Mouse (Mus musculus): ENCODE results near the gene Neu1. TPM values are rescaled to one million over a fixed set of nuclear protein-coding genes. Genes with fewer than 3 reads are reported as not detected.
"Not testable (repeated sequence)": the region's sequence is repeated elsewhere in the genome, so short reads cannot be mapped to it uniquely, and the experiment has no call there.

Neu1 gene
- polyA plus RNA-seq, 1 experiment from 2014 or later, result 16.1 TPM

DNA sequence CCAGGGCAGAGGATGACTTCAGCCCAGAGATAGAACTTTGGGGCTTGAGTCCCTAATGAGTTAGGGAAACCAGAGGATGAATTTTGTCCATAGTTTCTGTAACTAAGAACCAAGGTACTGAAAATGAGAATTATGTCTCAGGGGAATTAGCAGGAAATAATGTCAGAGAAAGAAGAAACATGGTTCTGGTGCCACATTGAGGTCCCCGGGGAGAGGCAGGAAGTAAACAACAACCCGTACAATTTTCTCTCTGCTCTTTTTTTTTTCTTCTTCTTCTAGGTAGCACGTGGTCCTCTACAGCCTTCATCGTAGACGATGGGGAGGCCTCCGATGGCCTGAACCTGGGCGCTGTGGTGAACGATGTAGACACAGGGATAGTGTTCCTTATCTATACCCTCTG lies 1.2 kb downstream of the Neu1 start:
- H3K4me3 ChIP-seq, result peak overlapping the region; percentile 84
- no peak for ATAC-seq (replicated peaks; ENCODE audit: insufficient number of reproducible peaks, insufficient read depth, low FRiP score, low read depth)
- no peaks in the 10 kb centered on the region for H3K9me3 ChIP-seq (replicated peaks)
- peak overlapping the region; percentile 69 for H3K9ac ChIP-seq
- H3K36me3 ChIP-seq, result peaks cover 9% of the 10 kb centered on the region; the same call in 1 of the 2 replicates
- no peaks in the 10 kb centered on the region for H3K27me3 ChIP-seq
- peak overlapping the region; percentile 97 for H3K4me2 ChIP-seq
- 88% methylated on average over 8 of the region's 8 CpGs for WGBS
- no peak overlapping the region for H3K27ac ChIP-seq
- peaks cover 15% of the 10 kb centered on the region for H3K4me1 ChIP-seq (replicated peaks)

DNA sequence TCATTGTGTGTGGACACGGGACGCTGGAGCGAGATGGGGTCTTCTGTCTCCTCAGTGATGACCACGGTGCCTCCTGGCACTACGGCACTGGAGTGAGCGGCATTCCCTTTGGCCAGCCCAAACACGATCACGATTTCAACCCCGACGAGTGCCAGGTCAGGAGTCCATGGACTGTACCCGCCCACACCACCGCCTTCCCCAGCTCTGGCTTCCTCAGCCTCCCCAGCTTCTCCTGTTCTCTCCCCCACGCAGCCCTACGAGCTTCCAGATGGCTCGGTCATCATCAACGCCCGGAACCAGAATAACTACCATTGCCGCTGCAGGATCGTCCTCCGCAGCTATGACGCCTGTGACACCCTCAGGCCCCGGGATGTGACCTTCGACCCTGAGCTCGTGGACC lies 3.0 kb downstream of the Neu1 start:
- H3K4me2 ChIP-seq, result peak overlapping the region; percentile 34
- H3K9ac ChIP-seq, result no peak overlapping the region
- WGBS, result 70% methylated on average over 24 of the region's 24 CpGs
- H3K27me3 ChIP-seq, result no peaks in the 10 kb centered on the region
- peaks cover 11% of the 10 kb centered on the region; the same call in 1 of the 2 replicates for H3K36me3 ChIP-seq
- H3K4me3 ChIP-seq, result no peak overlapping the region
- no peaks in the 10 kb centered on the region for H3K9me3 ChIP-seq (replicated peaks)
- H3K4me1 ChIP-seq (replicated peaks), result peaks cover 15% of the 10 kb centered on the region
- ATAC-seq (replicated peaks; ENCODE audit: insufficient number of reproducible peaks, insufficient read depth, low FRiP score, low read depth), result no peak
- H3K27ac ChIP-seq, result 0 out of 2 replicates have a peak overlapping the region, but pooled peaks have one; percentile 28

DNA sequence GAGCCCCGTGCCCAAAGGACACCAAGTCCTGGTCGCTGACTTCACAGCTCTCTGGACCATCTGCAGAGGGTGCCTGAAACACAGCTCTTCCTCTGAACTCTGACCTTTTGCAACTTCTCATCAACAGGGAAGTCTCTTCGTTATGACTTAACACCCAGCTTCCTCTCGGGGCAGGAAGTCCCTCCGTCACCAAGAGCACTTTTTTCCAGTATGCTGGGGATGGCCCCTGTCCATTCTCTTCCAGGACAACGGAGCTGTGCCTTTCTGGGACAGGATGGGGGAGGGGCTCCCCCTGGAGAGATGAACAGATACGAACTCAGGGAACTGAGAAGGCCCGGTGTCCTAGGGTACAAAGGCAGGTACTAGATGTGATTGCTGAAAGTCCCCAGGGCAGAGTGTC lies 3.8 kb downstream of the Neu1 start:
- Histone ChIP-seq H3K27me3 (no peaks in the 10 kb centered on the region), H3K9ac (no peak overlapping the region), H3K36me3 (peaks cover 11% of the 10 kb centered on the region; the same call in 1 of the 2 replicates), H3K27ac (0 out of 2 replicates have a peak overlapping the region, but pooled peaks have one; percentile 28), H3K4me2 (peak overlapping the region; percentile 34; the same call in 1 of the 2 replicates), H3K4me1 (replicated peaks) (peaks cover 15% of the 10 kb centered on the region), H3K4me3 (no peak overlapping the region), H3K9me3 (replicated peaks) (no peaks in the 10 kb centered on the region)
- no peak for ATAC-seq (replicated peaks; ENCODE audit: insufficient number of reproducible peaks, insufficient read depth, low FRiP score, low read depth)
- 47% methylated on average over 8 of the region's 8 CpGs for WGBS

DNA sequence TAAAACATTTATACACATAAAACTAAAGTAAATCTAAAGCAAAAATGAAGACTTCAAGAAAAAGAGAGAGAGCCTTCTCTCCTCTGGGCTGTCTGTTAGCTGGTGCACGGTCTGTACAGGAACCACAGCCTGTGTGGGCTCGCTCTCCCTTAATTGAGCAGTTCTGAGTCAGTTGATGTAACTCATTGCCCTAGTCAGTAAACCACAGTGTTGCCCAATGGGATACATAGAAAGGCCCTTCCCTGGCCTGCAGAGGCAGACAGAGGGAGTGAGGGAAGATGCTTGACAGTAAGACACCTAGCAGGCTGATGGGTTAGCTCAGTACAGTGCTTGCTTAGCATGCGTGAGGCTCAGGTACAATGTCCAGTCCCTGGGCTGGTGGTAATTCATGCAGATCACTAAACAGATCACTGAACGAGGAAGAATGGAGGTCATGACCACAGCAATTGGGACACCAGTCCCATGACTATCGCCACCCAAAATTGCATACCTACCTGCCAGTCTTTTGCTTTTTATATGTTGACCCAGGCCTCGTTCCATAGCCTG lies 7.0 kb downstream of the Neu1 start:
- no peak overlapping the region for H3K4me3 ChIP-seq
- H3K4me2 ChIP-seq, result no peak overlapping the region
- peaks cover 7% of the 10 kb centered on the region for H3K4me1 ChIP-seq (replicated peaks)
- peaks cover 11% of the 10 kb centered on the region; the same call in 1 of the 2 replicates for H3K36me3 ChIP-seq
- no peaks in the 10 kb centered on the region for H3K9me3 ChIP-seq (replicated peaks)
- no peak for ATAC-seq (replicated peaks; ENCODE audit: insufficient number of reproducible peaks, insufficient read depth, low FRiP score, low read depth)
- H3K27ac ChIP-seq, result no peak overlapping the region
- no peaks in the 10 kb centered on the region for H3K27me3 ChIP-seq
- no peak overlapping the region for H3K9ac ChIP-seq
- 81% methylated on average over 6 of the region's 6 CpGs for WGBS

DNA sequence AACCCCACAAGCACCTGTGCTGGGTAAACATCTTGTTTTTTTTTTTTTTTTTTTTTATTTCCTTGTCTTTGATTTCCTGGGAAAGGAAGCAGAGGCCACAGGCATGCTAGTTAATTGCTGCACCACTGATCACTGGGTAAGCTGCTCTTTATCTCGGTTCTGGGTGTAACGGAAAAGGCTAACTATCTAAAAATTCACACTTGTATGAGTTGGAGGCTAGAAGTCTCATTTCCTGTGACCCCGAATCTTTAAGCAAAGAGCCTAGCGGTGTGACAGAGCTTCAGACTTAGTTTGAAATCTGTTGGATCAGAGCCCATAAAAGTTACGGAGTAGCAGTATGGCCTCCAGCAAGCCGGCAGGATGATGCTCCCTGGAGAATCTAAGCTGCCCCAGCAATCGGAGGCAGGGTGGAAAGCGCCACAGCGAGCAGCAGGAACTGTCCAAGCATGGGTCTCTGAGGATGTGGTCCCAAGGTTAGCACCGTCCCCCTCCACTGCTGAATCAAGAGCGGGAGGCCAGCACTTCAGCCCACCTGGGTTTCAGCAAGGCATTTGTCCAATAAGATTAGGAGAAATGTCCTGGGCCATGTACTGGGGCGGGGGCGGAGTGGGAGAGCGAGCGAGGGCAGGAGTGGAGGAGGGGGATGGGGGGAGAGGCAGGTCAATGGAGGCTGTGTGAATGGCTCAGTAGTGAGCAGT lies 10.4 kb downstream of the Neu1 start:
- peak; percentile 31; the same call in 1 of the 2 replicates for ATAC-seq (replicated peaks; ENCODE audit: insufficient number of reproducible peaks, insufficient read depth, low FRiP score, low read depth)

DNA sequence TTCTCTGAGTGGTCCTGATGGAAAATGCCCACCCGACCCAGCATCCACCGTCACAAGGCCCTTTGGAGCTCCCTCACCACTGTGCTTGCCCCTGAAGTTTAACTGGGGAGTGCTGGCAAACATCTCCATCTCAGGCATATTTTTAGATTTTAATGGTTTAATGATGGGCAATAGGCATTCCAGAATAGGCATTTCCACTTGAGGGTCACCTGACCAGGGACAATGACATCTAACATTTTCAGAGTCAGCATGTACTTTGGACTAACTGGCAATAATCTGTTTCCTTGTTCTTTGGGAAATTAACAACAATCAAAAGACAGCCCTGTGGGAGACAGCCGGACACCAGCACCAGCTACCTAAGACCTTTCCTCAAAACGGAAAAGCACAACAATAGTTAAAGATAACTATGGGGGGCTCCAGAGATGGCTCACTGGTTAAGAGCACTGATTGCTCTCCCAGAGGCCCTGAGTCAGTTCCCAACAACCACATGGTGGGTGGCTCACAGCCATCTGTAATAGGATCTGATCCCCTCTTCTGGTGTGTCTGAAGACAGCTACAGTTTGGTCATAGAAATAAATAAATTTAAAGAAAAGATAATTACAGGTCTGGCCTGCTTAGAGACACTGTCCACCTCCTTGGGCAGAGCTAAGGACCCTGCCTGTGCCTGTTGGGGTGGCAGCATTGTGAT lies 12.2 kb downstream of the Neu1 start:
- H3K9ac ChIP-seq, result no peak overlapping the region
- 77% methylated on average over 4 of the region's 4 CpGs for WGBS
- no peak overlapping the region for H3K27ac ChIP-seq
- H3K9me3 ChIP-seq (replicated peaks), result no peaks in the 10 kb centered on the region
- peaks cover 11% of the 10 kb centered on the region for H3K4me1 ChIP-seq (replicated peaks)
- H3K27me3 ChIP-seq, result no peaks in the 10 kb centered on the region
- ATAC-seq (replicated peaks; ENCODE audit: insufficient number of reproducible peaks, insufficient read depth, low FRiP score, low read depth), result no peak
- no peak overlapping the region for H3K4me3 ChIP-seq
- H3K36me3 ChIP-seq, result no peaks in the 10 kb centered on the region
- H3K4me2 ChIP-seq, result no peak overlapping the region

More for the DNA sequence above, 10.4 kb downstream of the Neu1 start:
- H3K4me3 ChIP-seq, result peak overlapping the region; percentile 40
- H3K36me3 ChIP-seq, result 0 out of 2 replicates have a peak, but pooled peaks cover 2% of the 10 kb centered on the region
- peaks cover 11% of the 10 kb centered on the region for H3K4me1 ChIP-seq (replicated peaks)
- H3K9ac ChIP-seq, result peak overlapping the region; percentile 25
- H3K9me3 ChIP-seq (replicated peaks), result no peaks in the 10 kb centered on the region
- 5% methylated on average over 15 of the region's 15 CpGs for WGBS
- peak overlapping the region; percentile 50 for H3K27ac ChIP-seq
- H3K27me3 ChIP-seq, result no peaks in the 10 kb centered on the region
- peak overlapping the region; percentile 64 for H3K4me2 ChIP-seq

DNA sequence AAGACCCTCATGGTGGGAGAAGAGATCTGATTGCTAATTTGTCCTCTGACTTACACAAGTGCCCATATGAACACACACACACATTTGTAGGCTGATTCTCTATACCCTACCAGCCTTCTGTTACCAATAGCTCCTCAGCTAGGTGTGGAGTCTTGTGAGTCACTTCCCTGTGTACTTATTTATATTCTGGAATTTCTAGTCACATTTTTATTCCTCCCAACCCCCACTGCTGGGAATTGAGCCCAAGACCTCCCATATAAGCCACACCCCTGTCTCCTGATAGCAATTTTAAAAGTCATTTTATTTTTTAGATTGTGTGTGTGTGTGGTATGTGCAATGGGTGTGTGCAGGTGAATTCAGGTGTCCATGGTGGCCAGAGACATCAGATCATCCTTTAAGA lies 13.3 kb downstream of the Neu1 start:
- no peak overlapping the region for H3K27ac ChIP-seq
- no peak for ATAC-seq (replicated peaks; ENCODE audit: insufficient number of reproducible peaks, insufficient read depth, low FRiP score, low read depth)
- H3K9me3 ChIP-seq (replicated peaks), result no peaks in the 10 kb centered on the region
- H3K36me3 ChIP-seq, result 0 out of 2 replicates have a peak, but pooled peaks cover under 1% of the 10 kb centered on the region
- no peak overlapping the region; the same call in 1 of the 2 replicates for H3K9ac ChIP-seq
- no peak overlapping the region for H3K4me3 ChIP-seq
- H3K27me3 ChIP-seq, result no peaks in the 10 kb centered on the region
- no peak overlapping the region for H3K4me2 ChIP-seq
- H3K4me1 ChIP-seq (replicated peaks), result peaks cover 11% of the 10 kb centered on the region

DNA sequence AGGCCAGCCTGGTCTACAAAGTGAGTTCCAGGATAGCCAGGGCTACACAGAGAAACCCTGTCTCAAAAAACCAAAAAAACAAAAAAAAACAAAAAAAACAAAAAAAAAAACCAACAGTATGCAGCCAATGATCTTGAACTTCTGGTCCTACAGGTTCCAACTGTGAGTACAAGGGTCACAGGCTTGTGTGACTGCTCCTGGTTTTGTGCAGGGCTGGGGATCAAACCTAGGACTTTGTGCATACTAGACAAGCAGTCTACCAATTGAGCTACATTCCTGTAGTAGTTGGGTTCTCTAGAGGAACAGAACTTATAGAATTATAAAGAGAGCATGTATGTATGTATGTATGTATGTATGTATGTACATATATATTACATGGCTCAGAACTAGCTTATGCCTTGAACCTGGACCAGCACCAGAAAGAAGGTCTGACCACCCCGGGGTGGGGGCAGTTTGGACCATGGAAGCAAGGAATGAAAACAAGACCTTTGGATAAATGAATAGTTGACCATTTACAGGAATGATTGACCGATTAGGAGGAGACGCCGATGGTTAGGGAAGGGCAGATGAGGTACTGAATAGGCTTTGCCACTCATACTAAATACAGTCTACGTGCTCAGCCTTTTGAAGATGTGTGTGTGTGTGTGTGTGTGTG lies 15.6 kb downstream of the Neu1 start:
- no peak for ATAC-seq (replicated peaks; ENCODE audit: insufficient number of reproducible peaks, insufficient read depth, low FRiP score, low read depth)
- Histone ChIP-seq H3K27ac (no peak overlapping the region), H3K9ac (no peak overlapping the region), H3K9me3 (replicated peaks) (no peaks in the 10 kb centered on the region), H3K4me2 (no peak overlapping the region), H3K27me3 (no peaks in the 10 kb centered on the region), H3K4me3 (no peak overlapping the region), H3K36me3 (peaks cover 16% of the 10 kb centered on the region), H3K4me1 (replicated peaks) (peaks cover 21% of the 10 kb centered on the region)
- whole genome bisulfite sequencing, result 89% methylated on average over 5 of the region's 5 CpGs

DNA sequence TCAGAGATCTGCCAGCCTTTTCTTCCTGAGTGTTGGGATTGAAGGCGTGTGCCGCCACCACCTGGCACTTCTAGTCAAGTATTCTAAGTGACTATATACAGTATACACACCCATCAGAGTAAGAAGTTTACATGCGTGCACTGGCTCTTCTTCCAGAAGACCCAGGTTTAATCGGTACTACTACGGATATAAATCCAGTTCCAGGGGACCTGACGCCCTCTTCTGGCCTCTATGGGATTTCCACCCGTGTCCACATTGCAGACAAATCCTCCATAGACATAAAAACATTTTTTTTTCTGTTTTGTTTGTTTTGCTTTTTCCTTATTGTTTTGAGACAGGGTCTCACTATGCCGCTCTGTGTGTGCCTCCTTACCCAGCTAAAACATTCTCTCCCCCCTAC lies 16.6 kb downstream of the Neu1 start:
- H3K4me2 ChIP-seq, result no peak overlapping the region
- no peak overlapping the region for H3K9ac ChIP-seq
- no peak overlapping the region for H3K4me3 ChIP-seq
- H3K4me1 ChIP-seq (replicated peaks), result peaks cover 18% of the 10 kb centered on the region
- peaks cover 16% of the 10 kb centered on the region for H3K36me3 ChIP-seq
- H3K9me3 ChIP-seq (replicated peaks), result no peaks in the 10 kb centered on the region
- no peak for ATAC-seq (replicated peaks; ENCODE audit: insufficient number of reproducible peaks, insufficient read depth, low FRiP score, low read depth)
- no peak overlapping the region for H3K27ac ChIP-seq
- H3K27me3 ChIP-seq, result no peaks in the 10 kb centered on the region
- WGBS, result 25% methylated on average over 8 of the region's 8 CpGs

DNA sequence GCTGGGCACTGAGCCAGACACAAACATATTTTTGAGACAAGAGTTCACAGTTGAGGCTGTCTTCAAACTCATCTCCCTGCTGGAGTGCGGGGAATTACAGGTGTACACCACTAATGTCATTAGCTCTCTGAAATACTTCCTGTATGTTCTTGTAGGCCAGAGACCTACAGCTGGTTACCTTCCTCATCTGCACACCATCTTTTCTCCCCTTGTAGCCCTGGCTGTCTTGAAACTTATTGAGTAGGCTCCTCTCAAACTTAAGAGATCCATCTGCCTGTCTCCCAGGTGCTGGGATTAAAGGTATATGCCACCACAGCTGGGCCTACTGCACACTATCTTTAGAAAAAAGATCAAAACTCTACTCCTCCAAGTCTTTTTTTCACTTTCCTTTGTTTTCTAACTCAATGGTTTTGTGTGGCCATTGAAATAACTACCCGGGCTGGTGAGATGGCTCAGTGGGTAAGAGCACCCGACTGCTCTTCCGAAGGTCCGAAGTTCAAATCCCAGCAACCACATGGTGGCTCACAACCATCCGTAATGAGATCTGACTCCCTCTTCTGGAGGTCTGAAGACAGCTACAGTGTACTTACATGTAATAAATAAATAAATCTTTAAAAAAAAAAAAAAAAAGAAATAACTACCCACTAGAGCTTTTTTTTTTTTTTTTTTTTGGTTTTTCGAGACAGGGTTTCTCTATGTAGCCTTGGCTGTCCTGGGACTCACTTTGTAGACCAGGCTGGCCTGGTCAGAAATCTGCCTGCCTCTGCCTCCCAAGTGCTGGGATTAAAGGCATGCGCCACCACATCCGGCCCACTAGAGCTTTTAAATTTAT lies 17.9 kb downstream of the Neu1 start:
- H3K9ac ChIP-seq; H3K27me3 ChIP-seq; H3K4me2 ChIP-seq; ATAC-seq (replicated peaks; ENCODE audit: insufficient number of reproducible peaks, insufficient read depth, low FRiP score, low read depth); H3K27ac ChIP-seq; H3K4me3 ChIP-seq; H3K9me3 ChIP-seq (replicated peaks): not testable (repeated sequence)
- 59% methylated on average over 9 of the region's 9 CpGs for WGBS
- Histone ChIP-seq H3K4me1 (replicated peaks) (peaks cover 18% of the 10 kb centered on the region), H3K36me3 (peaks cover 16% of the 10 kb centered on the region)
